Mouse (Mus musculus) CH12.LX (cell line): ENCODE data around the gene Sept1.

ENCODE experiments used
- CHD2 ChIP-seq: IDR thresholded peaks from 2 replicates; pipeline ENCODE4 v1.6.1; 2011; ENCODE audit warnings: low read length, improper control_type of control experiment
- CTCF ChIP-seq, 2 experiments: IDR thresholded peaks in 1 of 2; conservative IDR thresholded peaks in 1 of 2; 2 replicates each; pipeline ENCODE4 v1.5.1; 2011 to 2012; ENCODE audit warnings: low read depth in 2 of 2, low read length in 2 of 2, improper control_type of control experiment in 1 of 2, inconsistent platforms in 1 of 2, mild to moderate bottlenecking in 1 of 2, moderate library complexity in 1 of 2
- EP300 ChIP-seq: IDR thresholded peaks from 2 replicates; pipeline ENCODE4 v1.6.1; 2011; ENCODE audit warnings: low read length, improper control_type of control experiment
- GABPA ChIP-seq: IDR thresholded peaks from 2 replicates; pipeline ENCODE4 v1.6.1; 2012; ENCODE audit warnings: low read depth, low read length, improper control_type of control experiment, inconsistent platforms; ENCODE audit not compliant: insufficient replicate concordance
- POLR2A ChIP-seq: IDR thresholded peaks from 2 replicates; pipeline ENCODE4 v1.6.1; 2011; ENCODE audit warnings: low read depth, mild to moderate bottlenecking, improper control_type of control experiment, low read length
- SMC3 ChIP-seq: IDR thresholded peaks from 2 replicates; pipeline ENCODE4 v1.6.1; 2011; ENCODE audit warnings: low read depth, low read length, improper control_type of control experiment
- UBTF ChIP-seq: IDR thresholded peaks from 2 replicates; pipeline ENCODE4 v1.6.1; 2012; ENCODE audit warnings: low read depth, mild to moderate bottlenecking, inconsistent platforms, low read length, improper control_type of control experiment, moderate library complexity

DNA sequence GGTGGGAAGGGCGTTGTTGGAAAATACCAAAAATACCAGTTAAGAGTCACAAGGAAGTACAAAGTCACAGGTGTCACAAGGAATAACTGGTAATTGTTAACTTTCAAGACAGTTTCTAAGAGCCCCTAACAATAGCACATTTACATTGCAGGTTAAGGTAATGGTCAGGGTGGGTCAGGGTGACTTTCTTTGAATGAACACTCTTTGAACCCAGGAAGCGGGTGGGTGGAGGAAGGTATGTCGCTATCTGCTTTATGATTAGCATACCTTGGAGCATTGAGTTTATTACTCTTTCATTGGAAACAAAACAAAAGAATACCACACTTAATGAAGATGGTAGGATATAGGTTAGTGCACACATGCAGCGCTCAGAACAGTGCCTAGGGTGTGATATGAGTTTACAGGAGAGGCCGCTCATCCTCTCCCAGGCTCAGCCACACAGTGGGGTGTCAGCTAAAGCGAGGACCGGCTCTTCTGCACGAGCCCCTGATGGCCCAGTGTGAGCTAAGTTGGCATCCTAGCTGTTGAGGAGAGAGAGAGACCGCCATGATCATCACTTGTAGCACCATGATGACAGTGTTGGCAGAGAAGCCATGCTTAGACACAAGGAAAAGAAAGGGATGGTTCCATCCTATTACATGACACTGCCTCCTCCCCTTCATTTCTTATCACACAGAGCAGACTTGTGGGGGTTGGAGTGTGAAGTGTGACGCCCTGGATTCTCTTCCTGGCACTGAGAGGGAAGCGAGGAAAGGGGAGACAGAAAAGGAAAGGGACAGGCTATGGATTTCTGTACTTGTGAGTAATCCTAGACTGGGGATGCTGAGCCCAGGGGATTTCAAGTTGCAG, 7.6 kb downstream of the Sept1 start:
- no peak for TF ChIP-seq SMC3
- no peak for TF ChIP-seq GABPA
- no peak for TF ChIP-seq CHD2
- no peak for TF ChIP-seq POLR2A
- TF ChIP-seq UBTF: no peak
- no peak for TF ChIP-seq EP300
- TF ChIP-seq CTCF (conservative IDR thresholded peaks at IDR 0.05 in 1 of 2, IDR thresholded peaks at IDR 0.05 in 1 of 2; ENCODE audit: low read depth in 2 of 2, low read length in 2 of 2): no peak
